Mouse (Mus musculus) lung, postnatal 0 days (tissue): Measurements from ENCODE around the gene Dio2. TPM values are rescaled to one million over a fixed set of nuclear protein-coding genes. Genes with fewer than 3 reads are reported as not detected.

ENCODE experiments used
- ATAC-seq: fragments of 200-750 bp; cut with Nextera tagmentation; 2 replicates; pipeline ENCODE4 v1.8.0; 2017; ENCODE audit warnings: moderate library complexity
- DNase-seq: peaks from one replicate; pipeline ENCODE4 v3.0.0-alpha.2; 2016; ENCODE audit warnings: low spot score
- H3K27ac ChIP-seq: fragments of 300-500 bp; sonication (generic); 2 replicates; pipeline ENCODE4 v1.5.1; 2014; ENCODE audit warnings: antibody characterized with exemption, mild to moderate bottlenecking, low read length, mixed read lengths
- H3K27me3 ChIP-seq: fragments of 300-500 bp; sonication (generic); replicated peaks from 2 replicates; pipeline ENCODE4 v1.6.1; 2014; ENCODE audit warnings: low read length, mixed read lengths; ENCODE audit not compliant: insufficient read depth
- H3K36me3 ChIP-seq: fragments of 300-500 bp; sonication (generic); 2 replicates; pipeline ENCODE4 v1.6.1; 2014; ENCODE audit warnings: low read length, mixed read lengths; ENCODE audit not compliant: insufficient read depth
- H3K4me1 ChIP-seq: fragments of 300-500 bp; sonication (generic); 2 replicates; pipeline ENCODE4 v1.6.1; 2014; ENCODE audit warnings: antibody characterized with exemption, low read depth, low read length, mixed read lengths; ENCODE audit not compliant: insufficient read depth
- H3K4me2 ChIP-seq: fragments of 300-500 bp; sonication (generic); replicated peaks from 2 replicates; pipeline ENCODE4 v1.6.1; 2014; ENCODE audit warnings: low read depth, mild to moderate bottlenecking, low read length, moderate library complexity, mixed read lengths
- H3K4me3 ChIP-seq: fragments of 300-500 bp; sonication (generic); 2 replicates; pipeline ENCODE4 v1.5.1; 2014; ENCODE audit warnings: low read depth, low read length
- H3K9ac ChIP-seq: fragments of 300-500 bp; sonication (generic); replicated peaks from 2 replicates; pipeline ENCODE4 v1.6.1; 2014; ENCODE audit warnings: low read depth, mild to moderate bottlenecking
- H3K9me3 ChIP-seq: fragments of 300-500 bp; sonication (generic); 2 replicates; pipeline ENCODE4 v1.6.1; 2016; ENCODE audit warnings: low read length, mixed read lengths
- CTCF ChIP-seq: IDR thresholded peaks from 2 replicates; pipeline ENCODE4 v1.5.1; 2016; ENCODE audit warnings: antibody characterized with exemption, mild to moderate bottlenecking
- EP300 ChIP-seq: IDR thresholded peaks from 2 replicates; pipeline ENCODE4 v1.6.1; 2016; ENCODE audit warnings: antibody characterized with exemption, mild to moderate bottlenecking, control low read depth
- WGBS: fragments of 180-500 bp; shearing (Covaris S2); extraction: QIAGEN DNeasy Blood & Tissue Kit; methylation state at CpG from one replicate; pipeline ENCODE4 v1.1.7; 2014; 5-methylcytosine and 5-hydroxymethylcytosine counted together
- polyA plus RNA-seq: library from polyadenylated mRNA; unstranded; fragments of >200 nt; fragmentation: Nextera tagmentation; extraction: Ambion mirVana; gene quantifications from 2 replicates; pipeline ENCODE4 v1.2.1, GENCODE M21; 2015

Gene Dio2
- polyA plus RNA-seq, 1 experiment from 2014 or later, result 0.07 TPM

- Histone ChIP-seq H3K27me3 (no peaks in the 10 kb centered on the region), H3K36me3 (no peaks in the 10 kb centered on the region), H3K4me2 (no peak overlapping the region), H3K9ac (no peak overlapping the region), H3K4me1 (no peaks in the 10 kb centered on the region), H3K9me3 (no peaks in the 10 kb centered on the region), H3K27ac (no peak overlapping the region), H3K4me3 (no peak overlapping the region)
- ATAC-seq (no peak), DNase-seq (no peak)
- no peak for TF ChIP-seq CTCF
- TF ChIP-seq EP300, result no peak
- WGBS, result 58% methylated on average over 6 of the region's 6 CpGs
Observed at GRCm38 (mm10) chr12:90735447-90735846, 2.8 kb downstream of the Dio2 start.

- no peaks in the 10 kb centered on the region for H3K9me3 ChIP-seq
Observed at GRCm38 (mm10) chr12:90734503-90734902, 3.7 kb downstream of the Dio2 start.

GRCm38 (mm10) chr12:90733721-90734120, 4.5 kb downstream of the Dio2 start:
- Histone ChIP-seq H3K4me1 (no peaks in the 10 kb centered on the region), H3K4me3 (no peak overlapping the region), H3K9ac (no peak overlapping the region), H3K27ac (no peak overlapping the region), H3K36me3 (no peaks in the 10 kb centered on the region), H3K4me2 (no peak overlapping the region), H3K27me3 (no peaks in the 10 kb centered on the region), H3K9me3 (no peaks in the 10 kb centered on the region)
- ATAC-seq (no peak), DNase-seq (no peak)
- WGBS, result 88% methylated on average over 6 of the region's 6 CpGs
- TF ChIP-seq EP300 (no peak), CTCF (no peak)

More at GRCm38 (mm10) chr12:90734503-90734902, 3.7 kb downstream of the Dio2 start:
- no peaks in the 10 kb centered on the region for H3K27me3 ChIP-seq
- H3K4me3 ChIP-seq, result no peak overlapping the region
- H3K4me2 ChIP-seq, result no peak overlapping the region
- H3K9ac ChIP-seq, result no peak overlapping the region
- TF ChIP-seq EP300 (no peak), CTCF (no peak)
- no peak overlapping the region for H3K27ac ChIP-seq
- ATAC-seq, result no peak
- no peaks in the 10 kb centered on the region for H3K4me1 ChIP-seq
- no peaks in the 10 kb centered on the region for H3K36me3 ChIP-seq
- DNase-seq, result no peak
- 57% methylated on average over 5 of the region's 5 CpGs for WGBS

- Histone ChIP-seq H3K9ac (no peak overlapping the region), H3K27ac (no peak overlapping the region), H3K4me1 (no peaks in the 10 kb centered on the region), H3K4me3 (no peak overlapping the region), H3K4me2 (no peak overlapping the region), H3K27me3 (no peaks in the 10 kb centered on the region), H3K9me3 (no peaks in the 10 kb centered on the region), H3K36me3 (no peaks in the 10 kb centered on the region)
- ATAC-seq, result no peak
- DNase-seq, result peak; percentile 17
- TF ChIP-seq EP300 (no peak), CTCF (peak; percentile 80)
- WGBS, result 42% methylated on average over 10 of the region's 10 CpGs
Observed at GRCm38 (mm10) chr12:90729648-90730047, 8.6 kb downstream of the Dio2 start.

DNA sequence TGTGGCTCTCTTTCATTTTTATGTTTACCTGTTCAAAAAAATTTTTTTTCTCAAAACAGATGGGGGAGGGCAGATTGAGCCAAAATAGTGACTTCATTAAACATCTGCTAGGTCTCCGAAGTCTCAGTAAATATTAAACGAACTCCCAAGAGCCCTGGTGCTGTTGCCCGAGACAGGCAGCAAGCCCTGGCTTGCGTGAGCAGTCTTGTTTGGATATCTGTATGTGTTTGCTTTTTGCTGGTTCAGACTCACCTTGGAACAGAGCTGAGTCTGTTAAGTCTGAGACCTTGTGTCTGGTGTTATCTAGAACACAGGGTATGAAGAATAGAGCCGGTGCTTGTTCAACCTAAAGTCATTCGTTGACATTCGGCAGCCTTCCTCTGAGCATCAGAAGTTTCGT, 13.1 kb downstream of the Dio2 start:
- no peaks in the 10 kb centered on the region for H3K27me3 ChIP-seq
- H3K4me3 ChIP-seq, result no peak overlapping the region
- ATAC-seq, result no peak
- no peaks in the 10 kb centered on the region for H3K4me1 ChIP-seq
- H3K4me2 ChIP-seq, result no peak overlapping the region
- H3K27ac ChIP-seq, result no peak overlapping the region
- H3K36me3 ChIP-seq, result no peaks in the 10 kb centered on the region
- TF ChIP-seq EP300 (no peak), CTCF (no peak)
- H3K9ac ChIP-seq, result no peak overlapping the region
- no peaks in the 10 kb centered on the region for H3K9me3 ChIP-seq
- DNase-seq, result no peak
- 54% methylated on average over 8 of the region's 8 CpGs for WGBS

DNA sequence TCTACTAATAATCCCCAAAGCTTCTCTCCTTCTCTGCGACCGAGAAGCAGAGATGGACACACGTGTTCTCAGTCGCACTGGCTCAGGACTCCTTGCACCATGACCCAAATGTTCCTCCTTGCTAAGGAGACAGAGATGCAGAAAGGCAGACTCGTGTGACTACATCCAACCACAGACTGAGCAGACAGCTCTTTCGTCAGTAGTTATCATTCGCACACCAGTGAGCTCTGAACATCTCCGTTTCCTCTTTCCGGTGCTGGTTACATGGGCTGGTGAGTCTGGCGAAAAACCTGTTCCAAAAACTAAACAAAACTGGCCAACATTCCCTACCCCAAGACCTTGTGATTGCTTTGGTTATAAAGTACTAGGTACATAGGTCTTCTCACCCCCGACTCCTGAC, 13.6 kb downstream of the Dio2 start:
- no peak overlapping the region for H3K9ac ChIP-seq
- ATAC-seq (no peak), DNase-seq (no peak)
- H3K4me2 ChIP-seq, result no peak overlapping the region
- no peak overlapping the region for H3K4me3 ChIP-seq
- TF ChIP-seq EP300 (no peak), CTCF (no peak)
- H3K27me3 ChIP-seq, result no peaks in the 10 kb centered on the region
- H3K9me3 ChIP-seq, result no peaks in the 10 kb centered on the region
- H3K27ac ChIP-seq, result no peak overlapping the region
- WGBS, result 76% methylated on average over 11 of the region's 11 CpGs
- H3K4me1 ChIP-seq, result no peaks in the 10 kb centered on the region
- H3K36me3 ChIP-seq, result no peaks in the 10 kb centered on the region

GRCm38 (mm10) chr12:90694135-90694534, 44.1 kb downstream of the Dio2 start:
- Histone ChIP-seq H3K4me3 (no peak overlapping the region), H3K27ac (no peak overlapping the region), H3K27me3 (no peaks in the 10 kb centered on the region), H3K9ac (no peak overlapping the region), H3K36me3 (no peaks in the 10 kb centered on the region), H3K9me3 (no peaks in the 10 kb centered on the region), H3K4me2 (no peak overlapping the region), H3K4me1 (no peaks in the 10 kb centered on the region)
- ATAC-seq, result no peak
- 79% methylated on average over 2 of the region's 2 CpGs for WGBS
- TF ChIP-seq EP300, result no peak
- TF ChIP-seq CTCF, result no peak
- DNase-seq, result peak; percentile 4
